Mouse (Mus musculus) 3T3-L1 (cell line): Measurements from ENCODE around the gene Parn.

Experiments used
- DNase-seq: peaks from one replicate; pipeline ENCODE4 v3.0.0-alpha.2; 2015; ENCODE audit warnings: low read depth, low spot score

Gene Parn

GRCm38 (mm10) chr16:13556954-13557470, 111.0 kb downstream of the Parn start:
- no peak for DNase-seq

- DNase-seq: no peak
These were observed 111.5 kb downstream of the Parn start for GRCm38 (mm10) chr16:13556446-13556845.

DNA sequence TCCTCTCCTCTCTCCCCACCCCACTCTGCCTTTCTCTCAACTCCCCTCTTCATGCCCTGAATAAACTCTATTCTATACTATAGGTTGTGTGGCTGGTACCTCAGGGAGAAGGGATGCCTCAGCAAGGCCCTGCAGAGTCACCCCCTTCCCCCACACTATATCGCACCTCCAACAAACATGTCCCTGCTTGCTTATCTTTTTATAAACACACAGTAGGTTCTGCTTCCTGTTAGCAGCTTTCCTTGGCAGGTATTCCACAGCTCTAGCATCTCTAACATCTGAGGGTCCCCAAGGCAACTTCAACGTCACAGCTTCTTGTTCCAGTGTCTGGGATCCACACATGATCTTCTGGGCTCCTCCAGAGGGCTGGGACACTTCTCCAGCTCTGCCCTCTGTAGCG, 117.3 kb downstream of the Parn start:
- no peak for DNase-seq

GRCm38 (mm10) chr16:13549976-13550375, 118.0 kb downstream of the Parn start:
- no peak for DNase-seq

DNA sequence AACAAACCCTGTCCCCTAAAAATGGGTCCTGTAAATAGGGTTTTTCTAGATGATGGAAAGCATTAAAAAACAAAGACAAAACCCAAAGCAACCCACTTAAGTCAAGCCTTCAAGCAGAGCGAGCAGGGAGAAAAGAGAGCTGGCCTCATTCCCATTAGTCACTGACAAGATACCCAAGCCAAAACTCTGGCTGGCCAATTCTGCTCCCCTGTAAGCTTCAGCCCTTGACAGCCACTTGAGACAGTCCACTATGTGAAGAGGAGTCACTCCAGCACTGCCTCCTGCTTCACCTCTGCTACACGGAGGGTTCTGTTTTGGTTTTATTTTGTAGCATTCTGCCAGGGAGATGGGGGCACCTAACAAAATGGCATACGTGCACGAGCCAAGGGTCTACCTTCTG, 126.2 kb downstream of the Parn start:
- no peak for DNase-seq

DNA sequence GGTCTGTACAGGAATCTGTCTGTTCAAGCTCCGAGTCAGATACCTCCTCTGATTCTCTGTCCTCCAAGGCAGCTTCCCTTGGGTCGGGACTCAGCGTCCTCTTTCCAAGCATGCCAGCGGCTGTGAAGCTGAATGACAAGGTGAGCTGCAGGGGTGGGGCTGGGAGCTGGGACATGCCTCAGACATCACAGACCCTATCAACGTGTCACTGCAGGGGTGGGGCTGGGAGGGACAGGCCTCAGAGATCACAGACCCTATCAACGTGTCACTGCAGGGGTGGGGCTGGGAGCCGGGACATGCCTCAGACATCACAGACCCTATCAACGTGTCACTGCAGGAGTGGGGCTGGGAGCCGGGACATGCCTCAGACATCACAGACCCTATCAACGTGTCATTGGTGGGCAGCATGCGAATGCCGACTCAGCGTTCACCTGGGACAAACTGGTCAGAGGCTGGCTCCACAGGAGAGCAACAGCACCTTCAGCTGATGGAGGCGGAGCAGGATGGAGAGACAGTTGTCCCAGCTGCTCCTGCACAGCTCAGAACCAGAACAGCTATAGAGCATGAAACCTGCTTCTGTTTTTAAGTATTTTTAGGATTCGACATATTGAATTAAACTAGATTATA, 126.7 kb downstream of the Parn start:
- no peak for DNase-seq

GRCm38 (mm10) chr16:13538933-13539648, 128.9 kb downstream of the Parn start:
- DNase-seq: no peak

- no peak for DNase-seq
These were observed 129.6 kb downstream of the Parn start for GRCm38 (mm10) chr16:13538213-13538932.

- DNase-seq: no peak
These were observed 131.6 kb downstream of the Parn start for GRCm38 (mm10) chr16:13536404-13536803.

DNA sequence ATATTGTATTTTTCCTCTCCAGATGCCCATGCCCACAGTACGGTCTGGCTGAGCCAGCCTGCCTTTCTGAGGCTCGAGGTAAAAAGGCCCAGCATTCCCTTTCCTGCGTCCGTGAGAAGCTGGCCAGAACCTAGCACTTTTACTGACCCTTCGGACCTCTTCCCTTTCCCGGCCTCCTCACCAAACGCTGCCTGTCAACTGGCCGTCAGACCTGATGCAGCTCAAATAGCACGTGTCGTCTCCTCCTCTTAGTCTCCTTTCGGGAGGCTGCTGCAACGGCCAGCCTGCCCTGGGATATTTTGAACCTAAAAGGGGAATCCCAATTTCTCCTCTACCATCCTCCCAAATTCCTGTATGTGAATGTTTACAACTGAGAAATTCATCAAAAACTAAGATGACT, 132.1 kb downstream of the Parn start:
- DNase-seq: no peak

DNA sequence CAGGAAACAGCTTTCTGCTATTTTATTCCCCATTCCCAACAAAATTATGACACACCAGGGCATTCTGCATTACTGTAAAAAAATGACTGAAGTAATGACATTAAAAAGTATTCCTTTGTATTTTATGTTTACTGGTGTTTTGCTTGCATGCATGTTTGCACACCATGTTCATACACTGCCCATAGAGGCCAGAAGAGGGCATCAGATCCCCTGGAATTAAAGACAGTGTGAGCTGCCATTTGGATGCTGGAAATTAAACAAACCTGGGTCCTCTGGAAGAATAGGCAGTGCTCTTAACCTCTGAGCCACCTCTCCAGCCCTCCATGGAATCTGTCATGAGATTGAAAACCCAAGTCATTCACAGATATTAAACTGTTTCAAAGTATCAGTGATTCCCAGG, 135.1 kb downstream of the Parn start:
- DNase-seq: peak; percentile 68

DNA sequence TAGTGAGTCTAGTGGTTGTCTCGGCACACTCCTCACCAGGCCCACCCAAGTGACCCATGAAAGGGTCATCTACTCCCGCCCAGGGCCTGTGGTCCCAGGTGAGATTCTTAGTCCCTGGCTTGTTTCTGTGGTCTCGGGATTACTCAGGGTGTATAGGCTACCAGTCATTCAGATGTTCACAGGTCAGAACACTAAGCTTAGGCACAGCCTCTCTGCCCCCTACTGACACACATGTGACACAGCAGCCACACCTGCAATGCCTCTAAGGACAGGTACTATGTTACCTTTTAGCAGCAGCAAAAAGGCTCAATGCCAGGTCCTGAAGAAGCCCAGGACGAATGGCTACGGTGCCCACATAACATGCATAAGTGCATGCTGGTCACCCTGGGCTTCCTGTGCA, 136.7 kb downstream of the Parn start:
- no peak for DNase-seq

DNA sequence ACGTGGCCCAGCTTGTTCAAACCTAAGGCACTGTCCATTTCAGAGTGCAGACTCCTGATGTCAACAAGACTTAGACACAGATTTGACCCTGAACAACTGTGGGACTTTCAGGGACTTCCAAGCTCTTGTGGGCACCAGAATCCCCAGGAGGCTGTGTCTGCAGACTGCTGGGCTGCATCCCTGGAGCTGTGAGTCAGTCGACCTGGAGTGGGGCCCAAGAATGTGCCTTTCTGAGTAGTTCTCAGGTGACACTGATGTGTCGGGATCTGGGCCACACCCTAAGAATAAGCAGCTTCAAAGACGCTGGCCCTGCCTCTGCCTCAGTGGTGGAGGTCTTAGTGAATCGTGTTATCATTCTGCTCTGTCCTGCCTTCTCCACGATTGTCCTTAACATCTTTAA, 146.6 kb downstream of the Parn start:
- peak; percentile 96 for DNase-seq

GRCm38 (mm10) chr16:13520301-13520700, 147.7 kb downstream of the Parn start:
- no peak for DNase-seq

DNA sequence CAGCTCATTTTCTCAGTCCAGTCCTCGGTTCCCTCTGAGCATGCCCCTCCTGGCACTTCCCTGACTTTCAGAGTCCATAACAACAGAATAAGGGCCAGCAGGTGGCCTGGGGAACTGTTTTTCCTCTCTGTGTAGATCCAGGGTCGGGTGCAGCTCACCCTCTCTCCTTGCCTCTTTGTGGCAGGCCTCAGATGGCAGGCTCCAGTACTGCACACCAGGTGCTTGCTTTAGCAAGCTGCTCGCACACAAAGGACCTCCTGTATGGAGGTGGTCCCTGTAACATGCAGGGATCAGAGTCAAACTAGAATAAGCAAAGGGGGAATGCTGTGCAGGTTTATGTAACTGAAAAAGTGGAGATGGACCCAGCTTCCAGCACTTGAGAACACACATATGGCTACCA, 151.8 kb downstream of the Parn start:
- no peak for DNase-seq

DNA sequence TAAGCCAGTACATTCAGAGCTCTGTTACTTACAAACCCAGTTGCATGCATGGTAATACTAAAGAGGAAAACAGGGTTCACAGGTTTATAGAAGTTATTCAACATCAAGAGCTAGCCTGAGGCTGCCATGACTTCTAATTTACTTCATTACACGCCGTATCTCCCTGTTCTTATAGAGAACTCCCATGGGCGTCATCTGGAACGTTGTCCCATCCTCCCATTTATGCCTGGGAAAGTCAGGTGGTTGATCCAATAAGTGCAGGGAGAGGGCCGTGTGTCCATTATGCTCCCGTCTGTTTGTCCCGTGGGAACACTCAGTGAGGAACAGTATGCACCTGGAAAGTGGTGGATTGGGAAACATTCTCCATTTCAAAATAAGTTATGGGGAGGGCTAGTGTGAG, 152.4 kb downstream of the Parn start:
- no peak for DNase-seq

DNA sequence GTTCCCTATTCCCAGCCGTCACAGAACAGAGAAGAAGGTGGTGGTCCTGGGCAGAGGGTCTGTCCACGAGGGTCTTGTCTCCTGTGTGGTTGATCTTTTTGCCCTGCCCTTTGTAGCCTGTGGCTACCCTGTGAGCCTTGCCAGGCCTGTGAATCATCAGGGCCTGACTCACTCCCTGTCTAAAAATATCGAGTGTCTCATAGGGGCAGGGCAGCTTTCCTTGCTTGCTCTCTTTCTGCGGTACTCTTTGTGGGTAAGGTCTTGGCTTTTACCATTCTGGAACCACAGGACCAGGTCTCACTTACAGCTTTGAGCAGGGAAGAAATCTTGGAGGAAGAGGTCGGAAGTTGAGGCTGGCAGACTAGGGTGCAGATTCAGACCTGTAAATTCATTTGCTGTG, 162.9 kb downstream of the Parn start:
- DNase-seq: peak; percentile 96

GRCm38 (mm10) chr16:13504476-13504875, 163.5 kb downstream of the Parn start:
- peak; percentile 65 for DNase-seq

DNA sequence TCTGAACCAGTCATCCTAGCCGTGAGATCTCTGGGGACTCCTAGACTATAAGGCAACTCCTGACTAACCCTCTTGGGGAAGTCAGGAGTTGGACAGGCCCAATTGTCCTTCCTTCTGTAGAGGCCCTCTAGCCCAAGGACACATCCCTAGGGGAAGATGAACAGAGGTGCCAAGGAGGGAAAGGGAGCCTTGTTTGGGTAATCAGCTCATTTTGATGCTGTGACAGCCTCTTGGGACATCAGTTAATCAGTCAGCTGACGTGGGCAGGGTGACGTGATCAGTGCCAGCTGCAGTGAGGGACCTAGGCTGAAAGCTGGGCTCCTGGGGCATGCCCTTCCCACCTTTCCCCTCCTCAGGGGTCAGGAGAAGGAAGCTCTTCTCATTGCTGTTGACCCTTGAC, 169.0 kb downstream of the Parn start:
- DNase-seq: no peak

- peak; percentile 17 for DNase-seq
These were observed 174.0 kb downstream of the Parn start for GRCm38 (mm10) chr16:13493981-13494380.

- DNase-seq: peak; percentile 11
These were observed 175.0 kb downstream of the Parn start for GRCm38 (mm10) chr16:13492996-13493395.

- DNase-seq: no peak
These were observed 176.2 kb downstream of the Parn start for GRCm38 (mm10) chr16:13491776-13492175.
